Mouse (Mus musculus) hematopoietic stem cell, adult 5-6 weeks (primary cell): ENCODE data around the gene Ier2. TPM values are rescaled to one million over a fixed set of nuclear protein-coding genes. Genes with fewer than 3 reads are reported as not detected.
A peak's percentile ranks its signal among the peaks of the same experiment; 100 is the strongest.

ENCODE experiments used
- ATAC-seq, 2 experiments: fragments of 125-278 bp in 1 of 2; replicated peaks in 1 of 2; 2 replicates each; pipeline ENCODE4 v1.8.0; 2016 to 2017; ENCODE audit warnings: inconsistent platforms in 2 of 2, mild to moderate bottlenecking in 2 of 2, moderate number of reproducible peaks in 2 of 2, low read depth in 1 of 2, moderate TSS enrichment in 1 of 2; ENCODE audit not compliant: low FRiP score in 2 of 2, poor library complexity in 2 of 2, severe bottlenecking in 2 of 2, insufficient read depth in 1 of 2, low TSS enrichment in 1 of 2
- total RNA-seq: library from RNA; stranded (forward); fragments of 172-1452, 232-1000 nt; gene quantifications from 2 replicates; pipeline ENCODE4 v1.2.3, GENCODE M21; 2017

Gene Ier2
- 105 and 115 TPM in 2 replicates for total RNA-seq

GRCm38 (mm10) chr8:84662581-84663065 lies at the start of gene Ier2:
Ier2 (minus strand) TSS chr8:84662852.
- ATAC-seq = peak; percentile 43 to 63

GRCm38 (mm10) chr8:84711933-84712758 lies 49.5 kb upstream of the Ier2 start:
- peak in 1 of 2 experiments; percentile 2; a peak in 1 of 4 replicates for ATAC-seq

- no peak for ATAC-seq
Measured at GRCm38 (mm10) chr8:84711312-84711711, 48.7 kb upstream of the Ier2 start.

- ATAC-seq = no peak
Measured at GRCm38 (mm10) chr8:84709931-84710330, 47.3 kb upstream of the Ier2 start.

GRCm38 (mm10) chr8:84708774-84709475 lies 46.3 kb upstream of the Ier2 start:
- peak; percentile 49 to 63 for ATAC-seq

- no peak for ATAC-seq
Measured at GRCm38 (mm10) chr8:84708071-84708541, 45.5 kb upstream of the Ier2 start.

- ATAC-seq = peak; percentile 37 to 39; a peak in 3 of 4 replicates
Measured at GRCm38 (mm10) chr8:84707267-84707883, 44.7 kb upstream of the Ier2 start.

GRCm38 (mm10) chr8:84706610-84707266 lies 44.1 kb upstream of the Ier2 start:
- ATAC-seq = no peak

- no peak for ATAC-seq
Measured at GRCm38 (mm10) chr8:84705960-84706359, 43.3 kb upstream of the Ier2 start.

GRCm38 (mm10) chr8:84704867-84705831 lies 42.5 kb upstream of the Ier2 start:
- no peak for ATAC-seq

GRCm38 (mm10) chr8:84704356-84704755 lies 41.7 kb upstream of the Ier2 start:
- ATAC-seq = no peak

- no peak for ATAC-seq
Measured at GRCm38 (mm10) chr8:84703466-84704249, 41.0 kb upstream of the Ier2 start.

- no peak for ATAC-seq
Measured at GRCm38 (mm10) chr8:84702963-84703465, 40.4 kb upstream of the Ier2 start.

- ATAC-seq = no peak
Measured at GRCm38 (mm10) chr8:84702561-84702960, 39.9 kb upstream of the Ier2 start.
